Mouse (Mus musculus): Measurements from ENCODE around the gene Bub1b.
A peak's percentile ranks its signal among the peaks of the same experiment; 100 is the strongest.
"Not testable (repeated sequence)": the region's sequence is repeated elsewhere in the genome, so short reads cannot be mapped to it uniquely, and the experiment has no call there.

Bub1b gene

DNA sequence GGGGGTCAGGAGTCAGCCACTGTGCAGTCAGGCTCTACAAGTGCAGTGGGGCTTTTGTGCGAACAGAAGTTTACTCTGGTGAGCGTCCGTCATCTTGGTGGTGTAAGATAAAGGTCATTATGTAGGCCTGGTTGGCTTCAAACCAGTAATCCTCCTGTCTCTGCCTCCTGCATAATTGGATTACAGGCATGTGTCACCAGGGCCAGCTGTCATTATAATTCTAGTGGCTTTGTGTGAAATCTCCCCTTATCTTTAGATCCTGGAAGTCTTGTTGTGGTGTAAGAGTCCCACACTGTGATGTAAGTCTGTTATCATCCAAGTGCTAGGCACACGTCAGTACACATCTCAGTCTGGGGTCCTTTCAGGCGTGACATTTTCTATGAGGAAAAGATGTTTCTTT is 35.4 kb downstream of the Bub1b start:
- peaks cover 94% of the 10 kb centered on the region for H3K36me3 ChIP-seq (ENCODE audit: insufficient read depth, low read length)
- H3K27me3 ChIP-seq (ENCODE audit: insufficient read depth, low read length) = no peaks in the 10 kb centered on the region
- no peaks in the 10 kb centered on the region for H3K9me3 ChIP-seq (ENCODE audit: low read length)
- no peak for TF ChIP-seq CTCF (conservative IDR thresholded peaks at IDR 0.05; ENCODE audit: low read length)
- no peak for TF ChIP-seq NANOG (IDR thresholded peaks at IDR 0.05; ENCODE audit: borderline replicate concordance, low read length)
- TF ChIP-seq POU5F1 (IDR thresholded peaks at IDR 0.05; ENCODE audit: borderline replicate concordance, low read length) = no peak
- no peak overlapping the region for H3K4me3 ChIP-seq (replicated peaks; ENCODE audit: low read length)
- peaks cover 25% of the 10 kb centered on the region for H3K4me1 ChIP-seq (replicated peaks; ENCODE audit: low read depth, low read length)

DNA sequence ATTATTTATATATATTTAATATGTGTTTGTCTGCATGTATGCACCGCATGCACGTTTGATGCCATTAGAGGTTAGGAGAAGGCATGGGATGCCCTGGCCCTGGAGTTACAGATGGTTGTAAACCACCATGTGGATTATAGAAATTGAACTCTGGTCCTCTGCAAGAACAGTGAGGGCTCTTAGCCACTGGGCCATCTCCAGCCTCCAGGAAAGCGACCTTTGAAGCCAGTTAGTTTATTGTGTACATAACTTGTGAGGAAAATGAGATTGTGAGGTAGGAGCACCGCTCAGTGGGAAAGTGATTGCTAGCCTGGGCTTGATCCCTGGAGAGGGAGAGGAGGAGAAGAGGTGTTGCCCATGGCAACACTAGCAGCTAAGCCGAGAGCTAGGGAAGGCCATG is 39.2 kb downstream of the Bub1b start:
- peaks cover 95% of the 10 kb centered on the region for H3K36me3 ChIP-seq (ENCODE audit: insufficient read depth, low read length)
- peaks cover 61% of the 10 kb centered on the region for H3K4me1 ChIP-seq (replicated peaks; ENCODE audit: low read depth, low read length)
- H3K4me3 ChIP-seq (replicated peaks; ENCODE audit: low read length) = no peak overlapping the region
- H3K27me3 ChIP-seq (ENCODE audit: insufficient read depth, low read length) = no peaks in the 10 kb centered on the region
- no peak for TF ChIP-seq NANOG (IDR thresholded peaks at IDR 0.05; ENCODE audit: borderline replicate concordance, low read length)
- no peak for TF ChIP-seq CTCF (conservative IDR thresholded peaks at IDR 0.05; ENCODE audit: low read length)
- H3K9me3 ChIP-seq (ENCODE audit: low read length) = no peaks in the 10 kb centered on the region

DNA sequence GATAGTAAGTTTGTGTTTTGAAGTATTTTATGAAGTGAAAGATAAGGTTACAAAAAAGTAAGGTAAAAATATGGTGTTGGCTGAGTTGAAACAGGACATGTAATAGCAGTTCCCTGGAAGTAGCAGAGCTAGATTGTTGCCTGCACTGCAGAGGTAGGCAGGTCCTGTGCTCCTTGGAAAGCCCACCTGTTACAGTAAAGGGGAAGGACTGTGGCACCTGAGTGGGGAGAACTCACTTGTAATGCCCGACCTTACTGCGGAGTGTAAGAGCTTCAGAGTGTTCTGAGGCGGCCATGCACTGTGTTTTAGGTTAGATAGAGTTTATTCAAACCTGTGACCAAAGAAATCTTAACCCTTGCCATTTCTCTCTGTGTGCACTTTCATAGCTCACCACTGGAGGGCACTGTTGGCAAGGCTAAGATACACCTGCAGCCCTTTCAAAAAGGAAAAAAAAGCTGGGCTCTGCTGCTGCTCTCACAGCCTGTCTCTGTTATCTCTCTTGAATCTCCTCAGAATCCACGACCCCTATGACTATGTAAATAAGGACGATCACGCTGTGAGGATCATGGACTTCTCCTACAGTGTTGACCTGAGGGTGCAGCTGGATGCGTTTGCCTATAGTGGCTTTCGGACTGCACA is 40.0 kb downstream of the Bub1b start:
- Histone ChIP-seq H3K36me3 (ENCODE audit: insufficient read depth, low read length) (peaks cover 95% of the 10 kb centered on the region), H3K4me3 (replicated peaks; ENCODE audit: low read length) (no peak overlapping the region), H3K27me3 (ENCODE audit: insufficient read depth, low read length) (no peaks in the 10 kb centered on the region), H3K9me3 (ENCODE audit: low read length) (no peaks in the 10 kb centered on the region), H3K4me1 (replicated peaks; ENCODE audit: low read depth, low read length) (peaks cover 69% of the 10 kb centered on the region)
- no peak for TF ChIP-seq POU5F1 (IDR thresholded peaks at IDR 0.05; ENCODE audit: borderline replicate concordance, low read length)
- TF ChIP-seq NANOG (IDR thresholded peaks at IDR 0.05; ENCODE audit: borderline replicate concordance, low read length) = no peak
- TF ChIP-seq CTCF (conservative IDR thresholded peaks at IDR 0.05; ENCODE audit: low read length) = peak; percentile 91

DNA sequence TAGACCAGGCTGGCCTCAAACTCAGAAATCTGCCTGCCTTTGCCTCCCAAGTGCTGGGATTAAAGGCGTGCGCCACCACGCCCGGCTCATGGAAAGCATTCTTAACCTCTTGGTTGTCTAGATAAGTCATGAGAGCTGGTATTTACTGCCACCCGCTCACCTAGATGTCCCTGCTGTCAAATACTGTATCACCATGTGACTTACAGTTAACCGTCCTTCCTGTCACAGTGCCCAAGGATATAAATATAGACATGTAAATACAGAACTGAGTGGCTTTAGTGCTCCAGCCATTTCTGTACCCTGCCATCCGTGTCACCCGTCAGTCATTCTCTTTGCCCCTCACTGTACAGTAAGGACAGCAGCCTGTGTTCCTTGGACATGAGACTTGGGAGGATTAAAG is 40.7 kb downstream of the Bub1b start:
- Histone ChIP-seq H3K27me3 (ENCODE audit: insufficient read depth, low read length) (no peaks in the 10 kb centered on the region), H3K4me3 (replicated peaks; ENCODE audit: low read length) (no peak overlapping the region), H3K36me3 (ENCODE audit: insufficient read depth, low read length) (peaks cover 91% of the 10 kb centered on the region), H3K4me1 (replicated peaks; ENCODE audit: low read depth, low read length) (peaks cover 71% of the 10 kb centered on the region), H3K9me3 (ENCODE audit: low read length) (no peaks in the 10 kb centered on the region)
- no peak for TF ChIP-seq NANOG (IDR thresholded peaks at IDR 0.05; ENCODE audit: borderline replicate concordance, low read length)
- TF ChIP-seq CTCF (conservative IDR thresholded peaks at IDR 0.05; ENCODE audit: low read length) = no peak
- no peak for TF ChIP-seq POU5F1 (IDR thresholded peaks at IDR 0.05; ENCODE audit: borderline replicate concordance, low read length)

DNA sequence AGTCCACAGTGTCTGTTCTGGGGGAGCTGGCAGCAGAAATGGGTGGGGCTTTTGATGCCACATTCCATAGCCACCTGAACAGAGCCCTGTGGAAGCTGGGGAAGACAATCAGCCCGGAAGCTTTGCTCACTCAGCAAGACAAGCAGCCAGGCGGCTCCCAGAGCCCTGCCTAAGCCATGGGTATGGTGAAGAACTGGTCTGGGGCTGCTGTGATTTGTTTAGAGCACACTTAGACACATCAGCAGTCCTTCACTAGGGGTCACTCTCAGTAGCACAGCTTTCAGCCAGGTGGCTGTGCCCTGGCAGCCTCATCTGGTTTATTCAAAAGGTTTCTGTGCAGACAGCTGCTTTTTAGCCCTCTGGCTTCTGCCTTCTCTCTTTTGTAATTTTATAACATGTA is 43.1 kb downstream of the Bub1b start:
- TF ChIP-seq POU5F1 (IDR thresholded peaks at IDR 0.05; ENCODE audit: borderline replicate concordance, low read length) (no peak), NANOG (IDR thresholded peaks at IDR 0.05; ENCODE audit: borderline replicate concordance, low read length) (peak; percentile 73; the same call in 1 of the 2 replicates), CTCF (conservative IDR thresholded peaks at IDR 0.05; ENCODE audit: low read length) (no peak)
- 0 out of 2 replicates have a peak, but pooled peaks cover 3% of the 10 kb centered on the region for H3K9me3 ChIP-seq (ENCODE audit: low read length)
- H3K4me1 ChIP-seq (replicated peaks; ENCODE audit: low read depth, low read length) = peaks cover 72% of the 10 kb centered on the region
- H3K4me3 ChIP-seq (replicated peaks; ENCODE audit: low read length) = no peak overlapping the region
- peaks cover 72% of the 10 kb centered on the region for H3K36me3 ChIP-seq (ENCODE audit: insufficient read depth, low read length)
- no peaks in the 10 kb centered on the region for H3K27me3 ChIP-seq (ENCODE audit: insufficient read depth, low read length)

DNA sequence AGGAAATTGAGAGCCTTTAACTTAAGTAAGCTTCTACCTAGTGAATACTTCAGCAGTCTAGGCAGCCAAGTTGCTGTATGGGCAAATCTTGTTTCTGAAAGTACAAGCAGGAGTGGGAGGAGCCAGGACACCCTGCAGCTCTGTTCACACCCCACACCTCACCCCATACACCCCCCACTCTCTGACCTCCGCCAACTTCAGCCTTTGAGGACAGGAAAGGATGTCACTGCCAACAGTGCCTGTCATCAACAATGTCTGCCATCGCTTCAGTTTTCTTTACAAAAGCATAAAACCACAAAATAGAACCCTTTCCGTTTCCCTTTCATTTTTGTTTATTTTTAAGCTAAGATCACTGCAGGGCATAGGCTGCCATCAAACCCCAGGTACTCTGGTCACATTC is 44.4 kb downstream of the Bub1b start:
- Histone ChIP-seq H3K4me3 (replicated peaks; ENCODE audit: low read length) (no peak overlapping the region), H3K4me1 (replicated peaks; ENCODE audit: low read depth, low read length) (peaks cover 59% of the 10 kb centered on the region), H3K27me3 (ENCODE audit: insufficient read depth, low read length) (no peaks in the 10 kb centered on the region), H3K9me3 (ENCODE audit: low read length) (0 out of 2 replicates have a peak, but pooled peaks cover 5% of the 10 kb centered on the region), H3K36me3 (ENCODE audit: insufficient read depth, low read length) (peaks cover 59% of the 10 kb centered on the region)
- no peak for TF ChIP-seq POU5F1 (IDR thresholded peaks at IDR 0.05; ENCODE audit: borderline replicate concordance, low read length)
- no peak for TF ChIP-seq NANOG (IDR thresholded peaks at IDR 0.05; ENCODE audit: borderline replicate concordance, low read length)
- no peak for TF ChIP-seq CTCF (conservative IDR thresholded peaks at IDR 0.05; ENCODE audit: low read length)

DNA sequence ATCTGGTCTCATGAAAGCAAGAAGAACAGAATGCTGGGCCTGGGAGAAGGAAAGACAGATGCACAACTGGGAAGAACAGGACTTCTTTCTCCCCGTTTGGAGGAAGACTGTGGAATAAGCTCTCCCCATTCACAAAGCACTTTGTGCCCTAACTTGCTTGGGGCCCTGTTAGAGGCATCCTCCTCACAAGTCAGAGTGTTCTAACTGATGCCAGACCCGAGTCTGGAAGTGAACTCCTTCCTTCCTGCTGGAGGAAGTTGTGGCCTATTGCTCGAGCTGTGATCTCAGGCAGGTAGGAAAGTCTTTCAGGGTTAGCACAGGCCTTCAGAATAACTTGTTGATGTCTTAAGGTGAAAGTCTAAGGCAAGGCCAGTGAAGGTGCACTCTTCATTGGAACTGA is 44.9 kb downstream of the Bub1b start:
- TF ChIP-seq POU5F1 (IDR thresholded peaks at IDR 0.05; ENCODE audit: borderline replicate concordance, low read length) (no peak), NANOG (IDR thresholded peaks at IDR 0.05; ENCODE audit: borderline replicate concordance, low read length) (no peak), CTCF (conservative IDR thresholded peaks at IDR 0.05; ENCODE audit: low read length) (no peak)
- H3K27me3 ChIP-seq (ENCODE audit: insufficient read depth, low read length) = no peaks in the 10 kb centered on the region
- 0 out of 2 replicates have a peak, but pooled peaks cover 5% of the 10 kb centered on the region for H3K9me3 ChIP-seq (ENCODE audit: low read length)
- H3K4me1 ChIP-seq (replicated peaks; ENCODE audit: low read depth, low read length) = peaks cover 55% of the 10 kb centered on the region
- H3K4me3 ChIP-seq (replicated peaks; ENCODE audit: low read length) = no peak overlapping the region
- peaks cover 57% of the 10 kb centered on the region for H3K36me3 ChIP-seq (ENCODE audit: insufficient read depth, low read length)

DNA sequence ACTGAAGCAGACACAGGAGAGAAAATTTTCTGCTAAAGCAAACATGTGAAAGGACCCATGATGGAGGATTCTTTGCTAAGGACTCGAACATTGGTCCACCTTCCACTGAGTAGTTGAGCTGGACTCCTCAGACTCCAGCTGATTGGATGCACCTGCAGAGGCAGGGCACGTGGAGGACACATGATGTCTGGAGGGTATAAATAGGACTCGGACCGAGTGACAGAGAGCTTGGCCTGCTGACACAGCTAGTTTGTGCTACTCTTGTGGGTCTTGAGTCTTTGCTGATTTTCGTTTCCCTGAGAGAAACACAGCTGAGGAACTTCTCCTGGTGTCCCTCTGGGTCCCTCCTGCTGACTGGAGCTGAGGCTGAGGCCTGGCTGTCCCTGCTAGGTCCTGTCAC is 48.7 kb downstream of the Bub1b start:
- no peaks in the 10 kb centered on the region; the same call in 1 of the 2 replicates for H3K27me3 ChIP-seq (ENCODE audit: insufficient read depth, low read length)
- H3K4me1 ChIP-seq (replicated peaks; ENCODE audit: low read depth, low read length) = peaks cover 26% of the 10 kb centered on the region
- TF ChIP-seq POU5F1 (IDR thresholded peaks at IDR 0.05; ENCODE audit: borderline replicate concordance, low read length) (no peak), CTCF (conservative IDR thresholded peaks at IDR 0.05; ENCODE audit: low read length) (no peak), NANOG (IDR thresholded peaks at IDR 0.05; ENCODE audit: borderline replicate concordance, low read length) (no peak)
- H3K9me3 ChIP-seq (ENCODE audit: low read length) = 0 out of 2 replicates have a peak, but pooled peaks cover 5% of the 10 kb centered on the region
- H3K4me3 ChIP-seq (replicated peaks; ENCODE audit: low read length) = no peak overlapping the region
- peaks cover 21% of the 10 kb centered on the region for H3K36me3 ChIP-seq (ENCODE audit: insufficient read depth, low read length)

DNA sequence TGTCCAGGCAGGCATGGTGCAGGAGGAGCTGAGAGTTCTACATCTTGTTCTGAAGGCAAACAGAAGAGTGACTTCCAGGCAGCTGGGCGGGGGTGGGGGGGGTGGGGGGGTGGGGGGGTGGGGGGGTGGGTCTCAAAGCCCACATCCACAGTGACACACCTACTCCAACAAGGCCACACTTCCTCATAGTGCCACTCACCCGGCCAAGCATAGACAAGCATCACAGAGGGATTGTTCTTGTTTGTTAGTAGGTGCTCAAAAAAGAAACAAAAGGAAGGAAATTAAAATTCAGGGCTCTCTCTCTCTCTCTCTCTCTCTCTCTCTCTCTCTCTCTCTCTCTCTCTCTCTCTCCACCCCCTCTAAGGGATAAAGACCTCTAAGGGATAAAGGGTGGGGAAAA is 52.7 kb downstream of the Bub1b start:
- not testable (repeated sequence) for H3K36me3 ChIP-seq (ENCODE audit: insufficient read depth, low read length); H3K27me3 ChIP-seq (ENCODE audit: insufficient read depth, low read length); H3K9me3 ChIP-seq (ENCODE audit: low read length); H3K4me3 ChIP-seq (replicated peaks; ENCODE audit: low read length)
- peaks cover 36% of the 10 kb centered on the region for H3K4me1 ChIP-seq (replicated peaks; ENCODE audit: low read depth, low read length)

Data from E14TG2a.4 (cell line).